Mouse (Mus musculus): ENCODE measurements around the gene Tln2. TPM values are rescaled to one million over a fixed set of nuclear protein-coding genes. Genes with fewer than 3 reads are reported as not detected.

Gene Tln2
- total RNA-seq, 2 experiments from 2014 or later = 90.2 to 93.5 TPM

DNA sequence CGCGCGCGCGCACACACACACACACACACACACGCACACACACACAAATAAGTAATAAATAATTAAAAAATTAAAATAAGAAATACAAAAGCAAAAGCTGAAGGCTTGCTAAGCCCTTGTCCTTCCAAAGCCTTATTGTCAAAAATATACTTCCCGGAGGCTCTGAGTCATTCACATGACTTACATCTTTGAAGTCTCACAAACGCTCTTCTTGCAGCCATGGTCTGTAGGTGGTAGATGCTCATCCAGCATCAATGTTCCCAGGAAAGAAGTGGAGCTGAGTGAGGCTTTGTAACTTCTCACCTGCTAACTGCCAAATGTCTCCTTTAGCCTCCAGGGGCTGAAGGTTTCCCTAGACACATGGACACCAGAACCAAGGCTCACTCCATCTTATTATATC, 362.9 kb downstream of the Tln2 start:
- DNase-seq = no peak

DNA sequence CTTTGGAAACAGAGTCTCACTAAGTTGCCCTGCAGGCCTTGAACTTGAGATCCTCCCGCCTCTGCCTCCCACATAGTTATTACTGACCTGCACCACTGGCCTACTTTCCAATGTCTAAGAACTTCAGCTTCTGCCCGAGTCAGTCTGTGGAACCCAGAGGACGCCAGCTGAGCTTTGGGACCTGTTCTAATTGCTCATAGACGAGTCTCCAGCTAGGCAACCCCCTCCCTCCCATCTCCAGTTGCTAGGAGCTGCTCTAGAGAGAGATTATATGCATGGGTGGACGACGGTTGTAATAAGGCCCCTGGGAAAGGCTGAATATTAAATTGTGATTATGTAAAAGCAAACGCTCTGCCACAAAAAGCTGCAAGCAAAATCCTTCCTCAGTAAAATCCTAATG, 364.2 kb downstream of the Tln2 start:
- no peak for DNase-seq

- DNase-seq = no peak
Measured at GRCm38 (mm10) chr9:67191488-67192331, 367.8 kb downstream of the Tln2 start.

DNA sequence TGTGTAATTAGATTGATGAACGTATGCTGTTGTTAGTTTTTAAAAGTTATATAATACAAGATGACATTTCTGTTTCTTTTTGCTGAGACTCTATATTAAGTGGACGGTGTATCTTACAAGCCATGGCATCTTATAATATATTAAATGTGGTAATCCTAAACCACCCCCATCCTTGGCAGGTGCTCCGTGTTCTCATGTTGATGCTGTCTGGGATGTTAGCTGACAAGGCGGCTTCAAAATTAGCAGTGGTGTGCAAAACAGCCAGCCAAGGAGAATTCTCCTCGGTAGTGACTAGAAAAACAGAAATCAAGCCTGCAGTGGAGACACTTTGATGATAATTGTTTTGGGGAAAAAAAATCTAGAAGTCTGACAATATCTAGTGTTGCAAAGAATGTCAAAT, 371.8 kb downstream of the Tln2 start:
- DNase-seq = no peak

- no peak for DNase-seq
Measured at GRCm38 (mm10) chr9:67187182-67187581, 372.3 kb downstream of the Tln2 start.

DNA sequence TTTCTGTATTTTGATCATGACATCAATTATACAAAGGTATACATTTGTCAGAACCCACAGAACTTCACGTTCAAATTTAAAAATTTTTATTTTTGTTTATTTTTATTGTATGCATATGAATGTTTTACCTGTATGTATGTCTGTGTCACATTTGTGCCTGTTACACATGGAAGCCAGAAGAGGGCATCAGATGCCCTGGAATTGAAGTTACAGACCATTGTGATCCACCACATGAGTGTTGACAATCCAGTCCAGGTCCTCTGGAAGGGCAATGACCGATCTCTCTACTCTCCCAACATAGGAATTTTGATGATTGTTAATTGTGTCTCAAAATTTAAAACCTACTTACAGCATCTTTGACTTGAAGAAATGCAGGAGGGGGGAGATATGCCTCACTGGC, 374.9 kb downstream of the Tln2 start:
- no peak for DNase-seq

DNA sequence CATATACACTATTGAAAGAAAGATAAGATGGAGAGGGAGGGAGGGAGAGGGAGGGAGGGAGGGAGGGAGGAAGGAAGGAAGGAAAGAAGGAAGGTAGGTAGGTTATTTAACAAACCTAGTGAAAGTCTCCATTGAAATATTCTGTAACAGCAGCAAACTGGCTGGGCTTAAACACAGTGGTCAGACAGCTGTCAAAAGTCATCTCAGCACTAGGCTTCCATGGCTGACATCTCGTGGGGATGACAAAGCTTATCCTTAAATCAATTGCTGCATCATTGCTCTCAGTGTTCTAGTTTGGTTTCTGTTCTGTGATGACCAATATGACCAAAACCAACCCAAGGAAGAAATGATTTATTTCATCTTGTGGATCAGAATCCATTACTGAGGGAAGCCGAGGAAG, 376.0 kb downstream of the Tln2 start:
- no peak for DNase-seq

GRCm38 (mm10) chr9:67182006-67182405, 377.5 kb downstream of the Tln2 start:
- DNase-seq = no peak

- DNase-seq = no peak
Measured at GRCm38 (mm10) chr9:67178709-67179108, 380.8 kb downstream of the Tln2 start.

DNA sequence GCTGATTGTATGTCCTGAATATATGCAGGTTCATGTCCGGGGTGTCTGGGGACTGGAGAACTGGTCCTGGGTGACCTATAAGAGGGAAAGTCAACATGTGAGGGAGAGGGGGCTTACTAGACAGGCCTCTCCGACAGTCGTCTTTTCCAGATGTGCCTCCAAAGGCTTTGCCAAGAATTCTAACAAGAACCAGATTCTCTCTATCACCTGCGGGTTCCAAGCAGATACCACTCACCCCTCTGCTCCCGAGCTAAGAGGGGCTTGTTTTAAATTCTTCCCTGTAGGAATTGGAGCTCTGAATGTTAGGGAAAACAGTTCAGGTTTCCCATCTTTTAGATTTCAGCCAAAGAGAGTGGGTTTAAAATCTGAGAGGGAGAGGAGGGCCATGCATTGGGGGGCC, 381.3 kb downstream of the Tln2 start:
- DNase-seq = no peak

DNA sequence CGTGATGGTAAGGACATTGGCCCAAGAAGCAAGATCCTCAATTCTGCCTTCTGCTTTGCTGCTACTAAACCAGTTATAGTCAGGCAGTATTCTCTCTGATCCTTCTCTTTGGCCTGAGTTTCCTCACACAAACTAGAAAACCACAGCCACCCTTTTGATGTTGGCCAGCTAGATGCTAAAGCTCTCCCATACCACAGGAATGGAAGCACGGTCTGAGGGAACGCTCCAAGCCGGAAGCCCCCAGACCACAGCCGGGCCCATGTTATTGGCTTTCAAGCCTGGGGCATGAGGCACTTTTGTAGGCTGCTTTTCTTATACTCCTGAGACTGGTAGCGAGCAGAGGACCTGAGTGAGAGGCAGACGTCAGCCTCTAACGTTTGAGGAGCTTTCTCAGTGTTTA, 383.4 kb downstream of the Tln2 start:
- DNase-seq = no peak

DNA sequence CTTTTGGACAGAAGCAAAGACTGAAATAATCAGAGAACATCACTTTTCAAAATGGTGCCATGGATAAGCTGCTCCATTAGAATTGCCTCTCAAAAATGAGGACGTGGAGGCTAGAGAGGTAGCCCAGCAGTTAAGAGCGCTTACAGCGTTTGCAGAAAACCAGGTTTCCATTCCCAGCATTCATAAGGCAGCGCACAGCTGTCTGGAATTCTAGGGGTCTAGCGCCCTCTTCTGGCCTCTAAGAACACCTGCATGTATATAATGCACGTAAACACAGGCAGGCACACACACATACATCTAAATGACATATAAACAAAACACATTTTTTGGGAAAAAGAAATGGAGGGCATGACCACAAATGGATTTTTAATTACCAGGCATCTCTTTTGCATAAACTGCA, 385.7 kb downstream of the Tln2 start:
- no peak for DNase-seq

GRCm38 (mm10) chr9:67173154-67173553, 386.3 kb downstream of the Tln2 start:
- DNase-seq = no peak

- no peak for DNase-seq
Measured at GRCm38 (mm10) chr9:67171409-67171808, 388.1 kb downstream of the Tln2 start.

DNA sequence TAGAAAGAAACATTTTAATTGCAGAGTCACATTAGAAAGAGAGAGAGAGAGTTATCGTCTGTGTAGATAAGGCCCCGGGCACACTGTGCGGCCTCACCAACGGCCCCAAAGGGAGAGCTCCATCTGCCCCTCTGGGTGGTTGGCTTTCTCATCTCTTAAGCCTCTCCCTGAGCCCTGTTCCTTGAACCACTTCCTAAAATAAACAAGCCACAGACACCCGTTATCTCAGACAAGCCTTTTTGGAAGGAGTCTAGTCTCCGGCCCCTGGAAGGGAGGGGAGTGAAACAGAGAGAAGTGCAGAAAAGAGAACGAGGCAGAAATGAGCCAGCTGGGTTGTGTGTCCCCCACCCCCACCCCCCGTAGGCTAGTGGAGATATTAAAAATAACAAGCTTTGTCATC, 388.7 kb downstream of the Tln2 start:
- no peak for DNase-seq

DNA sequence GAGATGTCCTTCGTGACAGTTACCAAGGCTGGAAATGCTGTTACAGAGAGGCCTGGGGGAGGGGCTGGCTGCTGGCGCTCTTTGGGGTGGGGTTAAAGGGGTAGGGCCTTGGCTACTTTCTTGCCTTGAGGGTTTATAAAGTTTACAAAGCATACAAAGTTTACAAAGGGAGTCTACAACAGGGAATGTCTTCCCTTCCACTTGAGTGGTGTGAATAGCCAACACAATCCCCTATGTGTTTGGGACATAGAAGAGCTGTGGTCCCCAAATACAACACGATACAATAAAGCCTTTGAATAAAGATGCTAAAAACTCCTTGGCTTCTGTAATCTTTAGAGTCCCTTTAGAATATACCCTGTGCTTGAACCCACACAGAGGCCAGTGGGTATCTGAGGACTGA, 389.5 kb downstream of the Tln2 start:
- no peak for DNase-seq

Small RNA genes within 50 kb of the gene (microRNA-seq; reads per million reads assigned to microRNA genes)
- 44.2 to 49.9 reads per million in 2 experiments for gene Mir190a

Other genes with a start within 250 kb of the Tln2 start
- gene C2cd4b, start 199.7 kb upstream of the Tln2 start, total RNA-seq (2021) = 1 to 10 TPM; 5.5 to 8.1 TPM